Mouse (Mus musculus) C2C12 (cell line): Measurements from ENCODE around the gene Usp9y. TPM values are rescaled to one million over a fixed set of nuclear protein-coding genes. Genes with fewer than 3 reads are reported as not detected.

Source experiments
- H3K27me3 ChIP-seq: one replicate; pipeline ENCODE4 v1.6.1; 2011; ENCODE audit not compliant: control insufficient read depth, insufficient read depth, insufficient read length
- H3K36me3 ChIP-seq: one replicate; pipeline ENCODE4 v1.6.1; 2011; ENCODE audit not compliant: control insufficient read depth, insufficient read depth
- H3K4me3 ChIP-seq: one replicate; pipeline ENCODE4 v1.5.1; 2011; ENCODE audit warnings: mild to moderate bottlenecking, control low read depth; ENCODE audit not compliant: poor library complexity, insufficient read depth, severe bottlenecking
- H3K79me2 ChIP-seq: one replicate; pipeline ENCODE4 v1.6.1; 2011; ENCODE audit not compliant: control insufficient read depth, insufficient read depth
- H3K79me3 ChIP-seq: one replicate; pipeline ENCODE4 v1.6.1; 2011; ENCODE audit warnings: low read depth, control low read depth
- H3ac ChIP-seq: one replicate; pipeline ENCODE3; 2011; ENCODE audit warnings: low read depth; ENCODE audit not compliant: control insufficient read depth, insufficient read length
- CEBPB ChIP-seq: IDR thresholded peaks from one replicate; pipeline ENCODE4 v1.6.1; 2011; ENCODE audit warnings: low read depth, mild to moderate bottlenecking, control low read depth, moderate library complexity
- CTCF ChIP-seq: IDR thresholded peaks from one replicate; pipeline ENCODE4 v1.5.1; 2011; ENCODE audit not compliant: control insufficient read depth, insufficient read depth, insufficient read length
- FOSL1 ChIP-seq: IDR thresholded peaks from one replicate; pipeline ENCODE4 v1.8.0; 2011; ENCODE audit warnings: mild to moderate bottlenecking, low read length; ENCODE audit not compliant: poor library complexity, insufficient read depth, severe bottlenecking
- MAX ChIP-seq: IDR thresholded peaks from one replicate; pipeline ENCODE4 v1.6.1; 2011; ENCODE audit warnings: mild to moderate bottlenecking, control low read depth
- MYOD1 ChIP-seq: IDR thresholded peaks from one replicate; pipeline ENCODE4 v1.6.1; 2011; ENCODE audit warnings: low read depth; ENCODE audit not compliant: control insufficient read depth, insufficient read length
- MYOG ChIP-seq: IDR thresholded peaks from one replicate; pipeline ENCODE4 v1.6.1; 2011; ENCODE audit not compliant: control insufficient read depth, insufficient read length; ENCODE audit errors: extremely low read depth
- USF1 ChIP-seq: IDR thresholded peaks from one replicate; pipeline ENCODE4 v1.6.1; 2011; ENCODE audit warnings: low read depth, mild to moderate bottlenecking, control low read depth, moderate library complexity
- long read RNA-seq, 2 experiments: library from polyadenylated mRNA; unstranded; transcript quantifications; one replicate each; pipeline ENCODE4 v2.0.0; 2019 to 2020
- polyA plus RNA-seq: library from polyadenylated mRNA; unstranded; fragments of >200 nt; fragmentation: generic; extraction: Trizol; gene quantifications from one replicate; pipeline ENCODE4 v1.2.1, GENCODE M21; 2012; ENCODE audit warnings: missing spikeins

Usp9y gene
- not detected for polyA plus RNA-seq
- long read RNA-seq, experiment 1, result 0 reads
- long read RNA-seq, experiment 2, result 0 reads

- Histone ChIP-seq H3K27me3 (no peaks in the 10 kb centered on the region), H3ac (no peak within 1 kb of the TSS), H3K79me3 (no peaks in the 10 kb centered on the region), H3K36me3 (no peaks in the 10 kb centered on the region), H3K4me3 (no peak within 1 kb of the TSS), H3K79me2 (no peaks in the 10 kb centered on the region)
- TF ChIP-seq MYOD1 (no peak), USF1 (no peak), FOSL1 (no peak), CEBPB (no peak), MYOG (no peak), MAX (no peak), CTCF (no peak)
Observed at GRCm38 (mm10) chrY:1459682-1460081, at the start of gene Usp9y. Usp9y (minus strand) TSS chrY:1459782.

GRCm38 (mm10) chrY:1293708-1294107 lies 165.9 kb downstream of the Usp9y start:
- TF ChIP-seq MYOG, result no peak
- no peak for TF ChIP-seq MYOD1
- no peak for TF ChIP-seq FOSL1
- TF ChIP-seq MAX, result no peak
- TF ChIP-seq CEBPB, result no peak
- TF ChIP-seq CTCF, result no peak
- no peak for TF ChIP-seq USF1
- no peaks in the 10 kb centered on the region for H3K79me2 ChIP-seq
- no peak overlapping the region for H3K4me3 ChIP-seq
- no peaks in the 10 kb centered on the region for H3K27me3 ChIP-seq
- no peak overlapping the region for H3ac ChIP-seq
- H3K36me3 ChIP-seq, result no peaks in the 10 kb centered on the region
- H3K79me3 ChIP-seq, result no peaks in the 10 kb centered on the region

- Histone ChIP-seq H3K79me2 (no peaks in the 10 kb centered on the region), H3K36me3 (no peaks in the 10 kb centered on the region), H3ac (no peak within 1 kb of the TSS), H3K79me3 (no peaks in the 10 kb centered on the region), H3K4me3 (no peak within 1 kb of the TSS), H3K27me3 (no peaks in the 10 kb centered on the region)
- TF ChIP-seq USF1 (no peak), MAX (no peak), FOSL1 (no peak), CTCF (no peak), CEBPB (no peak), MYOG (no peak)
Observed at GRCm38 (mm10) chrY:1286171-1286795, 173.3 kb downstream of the Usp9y start, which contains the start of gene Ddx3y. Ddx3y (minus strand) TSS chrY:1286629.

- Histone ChIP-seq H3K79me2 (no peaks in the 10 kb centered on the region), H3K4me3 (no peak overlapping the region), H3K79me3 (no peaks in the 10 kb centered on the region), H3ac (no peak overlapping the region), H3K36me3 (no peaks in the 10 kb centered on the region), H3K27me3 (no peaks in the 10 kb centered on the region)
- TF ChIP-seq CEBPB (no peak), MYOD1 (no peak), USF1 (no peak), FOSL1 (no peak), MYOG (no peak), CTCF (no peak), MAX (no peak)
Observed at GRCm38 (mm10) chrY:1285735-1286134, 173.8 kb downstream of the Usp9y start.

Other genes starting within 250 kb of the Usp9y start
- not detected for gene Uty, start 214.0 kb downstream of the Usp9y start, polyA plus RNA-seq
- gene Ddx3y, start 173.2 kb downstream of the Usp9y start, polyA plus RNA-seq, result not detected